Mouse (Mus musculus) intestine, postnatal 0 days (tissue): ENCODE data around the gene Spata5. TPM values are rescaled to one million over a fixed set of nuclear protein-coding genes. Genes with fewer than 3 reads are reported as not detected.
A peak's percentile ranks its signal among the peaks of the same experiment; 100 is the strongest.
"Not testable (repeated sequence)": the region's sequence is repeated elsewhere in the genome, so short reads cannot be mapped to it uniquely, and the experiment has no call there.

Experiments
- ATAC-seq: fragments of 200-750 bp; cut with Nextera tagmentation; 2 replicates; pipeline ENCODE4 v1.8.0; 2017; ENCODE audit warnings: mild to moderate bottlenecking, moderate TSS enrichment, moderate library complexity
- H3K27ac ChIP-seq: fragments of 300-500 bp; sonication (generic); 2 replicates; pipeline ENCODE4 v1.5.1; 2014; ENCODE audit warnings: mild to moderate bottlenecking, low read depth, low read length, moderate library complexity
- H3K27me3 ChIP-seq: fragments of 300-500 bp; sonication (generic); replicated peaks from 2 replicates; pipeline ENCODE4 v1.6.1; 2014; ENCODE audit warnings: low read length, mixed read lengths; ENCODE audit not compliant: control insufficient read depth, insufficient read depth
- H3K36me3 ChIP-seq: fragments of 300-500 bp; sonication (generic); 2 replicates; pipeline ENCODE4 v1.6.1; 2014; ENCODE audit warnings: mild to moderate bottlenecking, moderate library complexity; ENCODE audit not compliant: control insufficient read depth, insufficient read depth
- H3K4me1 ChIP-seq: fragments of 300-500 bp; sonication (generic); replicated peaks from 2 replicates; pipeline ENCODE4 v1.6.1; 2014; ENCODE audit warnings: antibody characterized with exemption, low read length, mixed read lengths; ENCODE audit not compliant: control insufficient read depth, insufficient read depth
- H3K4me2 ChIP-seq: fragments of 300-500 bp; sonication (generic); replicated peaks from 2 replicates; pipeline ENCODE4 v1.6.1; 2014; ENCODE audit warnings: low read depth, mild to moderate bottlenecking, moderate library complexity
- H3K4me3 ChIP-seq: fragments of 300-500 bp; sonication (generic); 2 replicates; pipeline ENCODE4 v1.5.1; 2014; ENCODE audit warnings: low read depth, low read length
- H3K9ac ChIP-seq: fragments of 300-500 bp; sonication (generic); 2 replicates; pipeline ENCODE4 v1.6.1; 2014; ENCODE audit warnings: mild to moderate bottlenecking, low read depth, low read length
- H3K9me3 ChIP-seq: fragments of 300-500 bp; sonication (generic); 2 replicates; pipeline ENCODE4 v1.6.1; 2016; ENCODE audit warnings: mixed run types; ENCODE audit not compliant: control insufficient read depth
- CTCF ChIP-seq: sonication (generic); IDR thresholded peaks from 2 replicates; pipeline ENCODE4 v1.5.1; 2016; ENCODE audit warnings: low read depth, mild to moderate bottlenecking, control low read depth, antibody characterized with exemption, moderate library complexity
- WGBS: fragments of 180-500 bp; shearing (Covaris S2); extraction: QIAGEN DNeasy Blood & Tissue Kit; methylation state at CpG from one replicate; pipeline ENCODE4 v1.1.7; 2014; 5-methylcytosine and 5-hydroxymethylcytosine counted together
- polyA plus RNA-seq: library from polyadenylated mRNA; unstranded; fragments of >200 nt; fragmentation: Nextera tagmentation; extraction: Ambion mirVana; gene quantifications from 2 replicates; pipeline ENCODE4 v1.2.1, GENCODE M21; 2015

Spata5 gene
- polyA plus RNA-seq, 1 experiment from 2014 or later: 15.9 TPM

- no peaks in the 10 kb centered on the region for H3K27me3 ChIP-seq
- H3K4me2 ChIP-seq: no peak overlapping the region
- 63% methylated on average over 7 of the region's 7 CpGs for WGBS
- H3K9me3 ChIP-seq: no peaks in the 10 kb centered on the region
- no peak overlapping the region for H3K27ac ChIP-seq
- TF ChIP-seq CTCF: no peak
- H3K9ac ChIP-seq: no peak overlapping the region
- ATAC-seq: peak; percentile 59; the same call in 1 of the 2 replicates
- no peak overlapping the region for H3K4me3 ChIP-seq
- H3K4me1 ChIP-seq: no peaks in the 10 kb centered on the region
- no peaks in the 10 kb centered on the region for H3K36me3 ChIP-seq
Observed at GRCm38 (mm10) chr3:37510055-37511032, 90.6 kb downstream of the Spata5 start.

- no peak overlapping the region for H3K9ac ChIP-seq
- H3K4me2 ChIP-seq: no peak overlapping the region
- H3K4me3 ChIP-seq: no peak overlapping the region
- WGBS: 35% methylated on average over 2 of the region's 2 CpGs
- H3K36me3 ChIP-seq: no peaks in the 10 kb centered on the region
- H3K9me3 ChIP-seq: no peaks in the 10 kb centered on the region
- H3K27me3 ChIP-seq: no peaks in the 10 kb centered on the region
- TF ChIP-seq CTCF: peak; percentile 78
- no peak overlapping the region for H3K27ac ChIP-seq
- H3K4me1 ChIP-seq: no peaks in the 10 kb centered on the region
- ATAC-seq: no peak
Observed at GRCm38 (mm10) chr3:37515485-37515884, 95.8 kb downstream of the Spata5 start.

GRCm38 (mm10) chr3:37516379-37516778 lies 96.7 kb downstream of the Spata5 start:
- Histone ChIP-seq H3K9ac (no peak overlapping the region), H3K4me2 (no peak overlapping the region), H3K9me3 (no peaks in the 10 kb centered on the region), H3K36me3 (no peaks in the 10 kb centered on the region), H3K4me1 (no peaks in the 10 kb centered on the region), H3K27me3 (no peaks in the 10 kb centered on the region), H3K27ac (no peak overlapping the region), H3K4me3 (no peak overlapping the region)
- TF ChIP-seq CTCF: no peak
- ATAC-seq: no peak
- 90% methylated on average over 2 of the region's 2 CpGs for WGBS

- TF ChIP-seq CTCF: no peak
- Histone ChIP-seq H3K4me2 (no peak overlapping the region), H3K9ac (no peak overlapping the region), H3K4me3 (no peak overlapping the region), H3K36me3 (no peaks in the 10 kb centered on the region), H3K4me1 (no peaks in the 10 kb centered on the region), H3K9me3 (no peaks in the 10 kb centered on the region), H3K27ac (no peak overlapping the region), H3K27me3 (no peaks in the 10 kb centered on the region)
- no peak for ATAC-seq
Observed at GRCm38 (mm10) chr3:37518611-37519010, 98.9 kb downstream of the Spata5 start.

- Histone ChIP-seq H3K4me3 (no peak overlapping the region), H3K9ac (no peak overlapping the region), H3K27me3 (no peaks in the 10 kb centered on the region), H3K36me3 (no peaks in the 10 kb centered on the region), H3K27ac (no peak overlapping the region), H3K9me3 (no peaks in the 10 kb centered on the region), H3K4me2 (no peak overlapping the region), H3K4me1 (no peaks in the 10 kb centered on the region)
- ATAC-seq: no peak
- WGBS: 74% methylated on average over 3 of the region's 3 CpGs
- TF ChIP-seq CTCF: no peak
Observed at GRCm38 (mm10) chr3:37520334-37521023, 100.8 kb downstream of the Spata5 start.

GRCm38 (mm10) chr3:37532079-37532478 lies 112.4 kb downstream of the Spata5 start:
- H3K4me1 ChIP-seq: no peaks in the 10 kb centered on the region
- TF ChIP-seq CTCF: no peak
- no peak overlapping the region for H3K27ac ChIP-seq
- H3K4me3 ChIP-seq: no peak overlapping the region
- no peaks in the 10 kb centered on the region for H3K27me3 ChIP-seq
- H3K4me2 ChIP-seq: no peak overlapping the region
- no peaks in the 10 kb centered on the region for H3K9me3 ChIP-seq
- no peak for ATAC-seq
- no peaks in the 10 kb centered on the region for H3K36me3 ChIP-seq
- no peak overlapping the region for H3K9ac ChIP-seq

- WGBS: 90% methylated on average over 2 of the region's 2 CpGs
- not testable (repeated sequence) for H3K4me3 ChIP-seq, H3K9me3 ChIP-seq, H3K36me3 ChIP-seq, H3K9ac ChIP-seq, H3K4me2 ChIP-seq, H3K27ac ChIP-seq, H3K4me1 ChIP-seq, ATAC-seq, H3K27me3 ChIP-seq
Observed at GRCm38 (mm10) chr3:37540701-37541100, 121.0 kb downstream of the Spata5 start.
